Comparison of ENCODE assay signal across 7 mouse cellular contexts in genomic region chr7:4082804-4083203, GRCm38 (mm10). TPM values are rescaled to one million over a fixed set of nuclear protein-coding genes. Genes with fewer than 3 reads are reported as not detected.
DNase-seq lines count a peak whose midpoint lies in the region; ATAC-seq lines count a peak whose summit lies in the region.

No protein-coding gene starts in this region.

- 61% methylated on average over 2 of the region's 2 CpGs for WGBS in hindbrain, embryonic 12.5 days

- no peaks in the 10 kb centered on the region for H3K4me1 ChIP-seq in hindbrain, embryonic 12.5 days

- peak; percentile 95 for ATAC-seq in CD4-positive, CD25-positive, alpha-beta regulatory T cell, adult 4 months
- peak; percentile 90 to 94 for ATAC-seq in hematopoietic stem cell, adult 5-6 weeks (replicated peaks in 1 of 2; ENCODE audit: insufficient read depth in 1 of 2, low FRiP score in 2 of 2, low TSS enrichment in 1 of 2, low read depth in 1 of 2, poor library complexity in 2 of 2, severe bottlenecking in 2 of 2)
- peak; percentile 79 for ATAC-seq in megakaryocyte, adult 5-6 weeks (ENCODE audit: poor library complexity, severe bottlenecking)
- no peak for ATAC-seq in hindbrain, embryonic 12.5 days (ENCODE audit: low FRiP score)

- H3K9me3 ChIP-seq in hindbrain, embryonic 12.5 days (replicated peaks): no peaks in the 10 kb centered on the region

- no peak overlapping the region for H3K9ac ChIP-seq in hindbrain, embryonic 12.5 days

- H3K4me3 ChIP-seq in hindbrain, embryonic 12.5 days: no peak overlapping the region

- no peaks in the 10 kb centered on the region for H3K27me3 ChIP-seq in hindbrain, embryonic 12.5 days

- no peak overlapping the region for H3K27ac ChIP-seq in hindbrain, embryonic 12.5 days

- H3K4me2 ChIP-seq in hindbrain, embryonic 12.5 days (replicated peaks): no peak overlapping the region

- H3K36me3 ChIP-seq in hindbrain, embryonic 12.5 days: no peaks in the 10 kb centered on the region

- DNase-seq in 3T3-L1 (ENCODE audit: low read depth, low spot score): peak; percentile 54
- no peak for DNase-seq in retina, postnatal 1 day
- no peak for DNase-seq in right cerebral cortex, postnatal 4 days

RNA-seq across cellular contexts. Expression of gene Lair1, which starts 19.8 kb away (rescaled TPM):
- polyA plus RNA-seq in CD4-positive, CD25-positive, alpha-beta regulatory T cell, adult 4 months (2017; shearing (Covaris generic)): 1 to 10 TPM; 4.5 to 6.5 TPM
- total RNA-seq in hematopoietic stem cell, adult 5-6 weeks (2017): 58.2 and 81.5 TPM in 2 replicates
- total RNA-seq in megakaryocyte, adult 5-6 weeks (2015): 31.5 and 39.5 TPM in 2 replicates
- total RNA-seq in megakaryocyte, adult 5-6 weeks (2017): 58.7 and 60.8 TPM in 2 replicates
- polyA plus RNA-seq in hindbrain, embryonic 12.5 days (2016; fragmentation: Nextera tagmentation; extraction: Ambion mirVana): 1.8 and 2.4 TPM in 2 replicates

RNA-seq across cellular contexts. Expression of gene Ttyh1, which starts 36.4 kb away (rescaled TPM):
- polyA plus RNA-seq in CD4-positive, CD25-positive, alpha-beta regulatory T cell, adult 4 months (2017; shearing (Covaris generic)): under 1 TPM; 0.60 to 0.69 TPM
- 3.6 TPM in 1 of 2 replicates, not detected in the other for total RNA-seq in hematopoietic stem cell, adult 5-6 weeks (2017)
- not detected in 2 replicates for total RNA-seq in megakaryocyte, adult 5-6 weeks (2015)
- not detected in 2 replicates for total RNA-seq in megakaryocyte, adult 5-6 weeks (2017)
- 108 and 110 TPM in 2 replicates for polyA plus RNA-seq in hindbrain, embryonic 12.5 days (2016; fragmentation: Nextera tagmentation; extraction: Ambion mirVana)

RNA-seq across cellular contexts. Expression of gene Leng8, which starts 54.0 kb away (rescaled TPM):
- 10 to 100 TPM; 23.4 to 27.4 TPM for polyA plus RNA-seq in CD4-positive, CD25-positive, alpha-beta regulatory T cell, adult 4 months (2017; shearing (Covaris generic))
- 33.4 and 52.8 TPM in 2 replicates for total RNA-seq in hematopoietic stem cell, adult 5-6 weeks (2017)
- total RNA-seq in megakaryocyte, adult 5-6 weeks (2015): 34.2 and 48.8 TPM in 2 replicates
- total RNA-seq in megakaryocyte, adult 5-6 weeks (2017): 35.2 TPM in 2 replicates
- polyA plus RNA-seq in hindbrain, embryonic 12.5 days (2016; fragmentation: Nextera tagmentation; extraction: Ambion mirVana): 115 and 118 TPM in 2 replicates
